Mouse (Mus musculus): ENCODE measurements at regions not wholly inside any gene's neighbourhood (a gene's known extent, or its start where the extent isn't known, plus 50 kb on each side); places are given as distances from the start of the nearest gene placed in this dataset.

- no peaks in the 10 kb centered on the region for H3K27me3 ChIP-seq (ENCODE audit: insufficient read depth, low read length)
- 9% methylated on average over 5 of the region's 5 CpGs for WGBS
- H3K4me1 ChIP-seq (ENCODE audit: insufficient read depth): peaks cover 5% of the 10 kb centered on the region
- ATAC-seq: no peak
- no peak overlapping the region for H3K27ac ChIP-seq (ENCODE audit: low read depth, low read length)
- H3K9ac ChIP-seq: no peak overlapping the region
- H3K36me3 ChIP-seq (ENCODE audit: insufficient read depth): no peaks in the 10 kb centered on the region
- DNase-seq: peak; percentile 52
- H3K9me3 ChIP-seq (ENCODE audit: low read length): no peaks in the 10 kb centered on the region
- TF ChIP-seq CTCF (IDR thresholded peaks at IDR 0.05; ENCODE audit: low read depth): no peak; the same call in 1 of the 2 replicates
- H3K4me3 ChIP-seq (ENCODE audit: low read depth, low read length): no peak overlapping the region
- H3K4me2 ChIP-seq (ENCODE audit: low read depth): no peak overlapping the region
Observed at GRCm38 (mm10) chr4:140358103-140358502, 111.5 kb upstream of the Igsf21 start.

GRCm38 (mm10) chr4:140355144-140355550, 108.6 kb upstream of the Igsf21 start:
- DNase-seq (peak; percentile 66), ATAC-seq (peak; percentile 86)
- no peak overlapping the region for H3K4me2 ChIP-seq (ENCODE audit: low read depth)
- WGBS: 16% methylated on average over 12 of the region's 12 CpGs
- no peaks in the 10 kb centered on the region for H3K27me3 ChIP-seq (ENCODE audit: insufficient read depth, low read length)
- peaks cover 5% of the 10 kb centered on the region for H3K4me1 ChIP-seq (ENCODE audit: insufficient read depth)
- no peaks in the 10 kb centered on the region for H3K36me3 ChIP-seq (ENCODE audit: insufficient read depth)
- no peak overlapping the region for H3K4me3 ChIP-seq (ENCODE audit: low read depth, low read length)
- no peak for TF ChIP-seq CTCF (IDR thresholded peaks at IDR 0.05; ENCODE audit: low read depth)
- peak overlapping the region; percentile 78 for H3K27ac ChIP-seq (ENCODE audit: low read depth, low read length)
- no peak overlapping the region for H3K9ac ChIP-seq
- no peaks in the 10 kb centered on the region for H3K9me3 ChIP-seq (ENCODE audit: low read length)

DNA sequence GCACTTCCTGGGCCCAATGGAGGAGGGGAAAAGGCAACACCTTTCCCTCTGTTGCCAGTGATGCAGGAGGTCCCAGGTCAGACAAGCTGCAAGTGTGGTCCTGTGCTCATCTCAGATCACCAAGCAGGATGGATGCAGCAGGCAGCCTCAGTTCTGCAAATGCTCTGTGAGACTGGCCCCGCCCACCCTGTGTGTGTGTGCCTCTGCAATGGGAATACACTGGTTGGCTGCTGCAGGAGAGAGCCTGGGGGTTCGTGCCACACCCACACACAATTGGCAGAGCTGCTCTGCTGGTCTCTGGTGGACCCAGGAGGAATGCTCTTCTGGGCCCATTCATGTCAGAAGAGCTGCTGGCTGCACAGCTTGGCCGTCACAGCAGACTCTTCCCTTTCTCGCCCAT, 102.2 kb upstream of the Igsf21 start:
- ATAC-seq (no peak), DNase-seq (no peak)
- no peak for TF ChIP-seq CTCF (IDR thresholded peaks at IDR 0.05; ENCODE audit: low read depth)
- Histone ChIP-seq H3K27me3 (ENCODE audit: insufficient read depth, low read length) (no peaks in the 10 kb centered on the region), H3K4me1 (ENCODE audit: insufficient read depth) (no peaks in the 10 kb centered on the region), H3K4me2 (ENCODE audit: low read depth) (no peak overlapping the region), H3K4me3 (ENCODE audit: low read depth, low read length) (no peak overlapping the region), H3K9me3 (ENCODE audit: low read length) (no peaks in the 10 kb centered on the region), H3K27ac (ENCODE audit: low read depth, low read length) (no peak overlapping the region), H3K9ac (no peak overlapping the region), H3K36me3 (ENCODE audit: insufficient read depth) (no peaks in the 10 kb centered on the region)
- WGBS: 63% methylated on average over 4 of the region's 4 CpGs

GRCm38 (mm10) chr4:140330138-140330537, 83.6 kb upstream of the Igsf21 start:
- H3K9me3 ChIP-seq (ENCODE audit: low read length): no peaks in the 10 kb centered on the region
- TF ChIP-seq CTCF (IDR thresholded peaks at IDR 0.05; ENCODE audit: low read depth): no peak
- H3K4me2 ChIP-seq (ENCODE audit: low read depth): no peak overlapping the region
- ATAC-seq (peak; percentile 69), DNase-seq (peak; percentile 35)
- H3K4me3 ChIP-seq (ENCODE audit: low read depth, low read length): no peak overlapping the region
- no peaks in the 10 kb centered on the region for H3K36me3 ChIP-seq (ENCODE audit: insufficient read depth)
- peaks cover 10% of the 10 kb centered on the region for H3K4me1 ChIP-seq (ENCODE audit: insufficient read depth)
- 26% methylated on average over 4 of the region's 4 CpGs for WGBS
- no peak overlapping the region for H3K9ac ChIP-seq
- no peak overlapping the region for H3K27ac ChIP-seq (ENCODE audit: low read depth, low read length)
- no peaks in the 10 kb centered on the region for H3K27me3 ChIP-seq (ENCODE audit: insufficient read depth, low read length)

DNA sequence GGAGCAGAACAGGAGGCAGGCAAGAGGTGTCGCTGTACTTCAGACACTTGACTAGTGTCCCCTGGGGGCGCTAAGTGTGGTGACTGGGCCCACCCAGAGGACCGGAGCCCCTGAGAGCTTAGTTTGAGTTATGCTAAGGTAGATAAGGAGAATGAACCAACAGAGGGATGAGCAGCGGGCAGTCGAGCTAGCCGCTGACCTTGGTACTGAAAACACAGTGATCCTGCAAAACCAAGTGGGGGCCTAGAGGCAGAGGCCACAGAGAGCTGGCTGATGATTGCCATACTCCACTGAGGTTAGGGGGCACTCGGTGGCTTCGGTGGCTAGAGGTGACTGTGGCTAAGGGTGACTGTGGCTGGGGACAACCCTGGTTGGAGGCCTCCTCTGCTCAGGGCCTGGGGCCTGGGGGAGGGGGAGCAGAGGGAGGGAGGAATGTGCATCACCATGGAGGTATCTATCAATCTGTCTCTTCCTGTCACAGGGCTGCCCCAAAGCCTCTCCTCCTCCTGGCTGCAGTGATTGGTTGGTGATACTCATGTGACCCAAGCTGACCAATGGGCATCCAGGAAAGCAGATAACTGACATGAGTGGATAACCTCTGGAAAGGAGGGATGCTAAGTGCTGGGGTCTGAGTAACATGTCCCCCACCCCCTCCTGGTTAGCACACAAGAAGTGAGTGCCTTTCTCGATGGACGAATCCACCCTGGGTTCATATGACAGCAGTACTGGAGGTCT, 80.3 kb upstream of the Igsf21 start:
- no peak for DNase-seq
- Histone ChIP-seq H3K9me3 (ENCODE audit: low read length) (no peaks in the 10 kb centered on the region), H3K4me2 (ENCODE audit: low read depth) (no peak overlapping the region), H3K36me3 (ENCODE audit: insufficient read depth) (no peaks in the 10 kb centered on the region), H3K4me3 (ENCODE audit: low read depth, low read length) (no peak overlapping the region), H3K27ac (ENCODE audit: low read depth, low read length) (no peak overlapping the region), H3K27me3 (ENCODE audit: insufficient read depth, low read length) (no peaks in the 10 kb centered on the region), H3K4me1 (ENCODE audit: insufficient read depth) (peaks cover 10% of the 10 kb centered on the region), H3K9ac (no peak overlapping the region)
- no peak for ATAC-seq
- 41% methylated on average over 10 of the region's 10 CpGs for WGBS
- TF ChIP-seq CTCF (IDR thresholded peaks at IDR 0.05; ENCODE audit: low read depth): no peak

- Histone ChIP-seq H3K9ac (no peak overlapping the region), H3K36me3 (ENCODE audit: insufficient read depth) (no peaks in the 10 kb centered on the region), H3K4me1 (ENCODE audit: insufficient read depth) (peaks cover 8% of the 10 kb centered on the region), H3K4me2 (ENCODE audit: low read depth) (no peak overlapping the region), H3K4me3 (ENCODE audit: low read depth, low read length) (no peak overlapping the region), H3K9me3 (ENCODE audit: low read length) (no peaks in the 10 kb centered on the region), H3K27ac (ENCODE audit: low read depth, low read length) (no peak overlapping the region), H3K27me3 (ENCODE audit: insufficient read depth, low read length) (no peaks in the 10 kb centered on the region)
- DNase-seq (no peak), ATAC-seq (no peak)
- 73% methylated on average over 7 of the region's 7 CpGs for WGBS
- TF ChIP-seq CTCF (IDR thresholded peaks at IDR 0.05; ENCODE audit: low read depth): no peak
Observed at GRCm38 (mm10) chr4:140325677-140326052, 79.1 kb upstream of the Igsf21 start.

GRCm38 (mm10) chr4:140324971-140325676, 78.5 kb upstream of the Igsf21 start:
- H3K4me3 ChIP-seq (ENCODE audit: low read depth, low read length): no peak overlapping the region
- TF ChIP-seq CTCF (IDR thresholded peaks at IDR 0.05; ENCODE audit: low read depth): no peak
- no peak overlapping the region for H3K9ac ChIP-seq
- peaks cover 3% of the 10 kb centered on the region for H3K4me1 ChIP-seq (ENCODE audit: insufficient read depth)
- no peaks in the 10 kb centered on the region for H3K27me3 ChIP-seq (ENCODE audit: insufficient read depth, low read length)
- no peaks in the 10 kb centered on the region for H3K9me3 ChIP-seq (ENCODE audit: low read length)
- ATAC-seq: peak; percentile 53; the same call in 1 of the 2 replicates
- peak; percentile 42 for DNase-seq
- H3K27ac ChIP-seq (ENCODE audit: low read depth, low read length): no peak overlapping the region
- H3K36me3 ChIP-seq (ENCODE audit: insufficient read depth): no peaks in the 10 kb centered on the region
- 73% methylated on average over 8 of the region's 8 CpGs for WGBS
- H3K4me2 ChIP-seq (ENCODE audit: low read depth): no peak overlapping the region

Measured in forebrain, postnatal 0 days (tissue).